Mouse (Mus musculus): ENCODE data around the gene Olfr568. TPM values are rescaled to one million over a fixed set of nuclear protein-coding genes. Genes with fewer than 3 reads are reported as not detected.

The Olfr568 gene
- not detected for total RNA-seq (2021)

- intact Hi-C loops (cut with DNase I): no loop called here
- no peak for DNase-seq (ENCODE audit: low spot score in 2 of 2)
Measured at GRCm38 (mm10) chr7:102876822-102877221, at the start of gene Olfr568. Gene Olfr568, plus strand, starts transcription at chr7:102877122.

DNA sequence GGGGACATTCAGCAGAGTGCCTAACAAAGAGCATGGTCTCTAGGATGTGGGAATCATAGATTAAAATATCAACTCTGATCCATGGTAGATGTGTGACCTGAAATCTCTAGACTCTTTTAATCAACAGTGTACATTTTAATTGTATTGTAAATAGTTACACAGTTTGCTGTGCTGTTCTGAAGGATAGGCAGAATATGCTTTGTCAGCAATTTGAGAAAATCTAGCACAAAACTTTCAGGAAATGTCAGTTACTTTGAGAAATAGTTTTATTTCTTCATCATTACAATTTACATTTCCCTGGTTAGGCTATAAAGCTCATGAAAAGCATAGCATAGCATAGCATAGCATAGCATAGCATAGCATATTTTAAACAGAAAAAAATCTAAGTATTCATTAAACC, 21.1 kb upstream of the Olfr568 start:
- intact Hi-C loops (cut with DNase I): no loop called here
- DNase-seq (ENCODE audit: low spot score in 2 of 2): no peak

DNA sequence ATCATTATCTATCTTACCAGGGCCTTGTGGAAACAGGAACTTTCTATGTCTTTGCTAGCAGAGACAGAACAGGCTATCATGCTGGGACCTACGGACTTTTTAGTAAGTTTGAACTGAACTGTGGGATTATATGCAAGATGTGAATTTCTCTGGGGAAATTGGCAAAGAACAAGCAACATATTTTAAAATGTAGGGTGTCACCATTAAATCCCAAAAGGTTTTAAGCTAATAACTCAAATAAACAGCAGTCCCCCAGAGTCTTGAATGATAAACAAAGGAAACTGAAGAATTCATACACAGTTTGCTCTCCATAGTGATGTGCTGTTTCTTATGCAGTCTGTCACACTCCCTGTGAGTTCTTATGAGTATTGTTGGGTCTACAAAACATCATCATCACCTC, 18.3 kb upstream of the Olfr568 start, which contains the start of gene Olfr566:
TSS of gene Olfr566 (minus strand) at position 101 of the 400 bp plus-strand sequence.
- no peak for DNase-seq (ENCODE audit: low spot score in 2 of 2)
- intact Hi-C loops (cut with DNase I): no loop called here

- no peak for DNase-seq (ENCODE audit: low spot score in 2 of 2)
- intact Hi-C loops (cut with DNase I): no loop called here
Measured at GRCm38 (mm10) chr7:102890782-102891181, 13.9 kb downstream of the Olfr568 start, which contains the start of gene Olfr569. Gene Olfr569, minus strand, starts transcription at chr7:102890882.

- intact Hi-C loops (cut with DNase I): no loop called here
- no peak for DNase-seq (ENCODE audit: low spot score in 2 of 2)
Measured at GRCm38 (mm10) chr7:102915261-102915660, 38.3 kb downstream of the Olfr568 start.

DNA sequence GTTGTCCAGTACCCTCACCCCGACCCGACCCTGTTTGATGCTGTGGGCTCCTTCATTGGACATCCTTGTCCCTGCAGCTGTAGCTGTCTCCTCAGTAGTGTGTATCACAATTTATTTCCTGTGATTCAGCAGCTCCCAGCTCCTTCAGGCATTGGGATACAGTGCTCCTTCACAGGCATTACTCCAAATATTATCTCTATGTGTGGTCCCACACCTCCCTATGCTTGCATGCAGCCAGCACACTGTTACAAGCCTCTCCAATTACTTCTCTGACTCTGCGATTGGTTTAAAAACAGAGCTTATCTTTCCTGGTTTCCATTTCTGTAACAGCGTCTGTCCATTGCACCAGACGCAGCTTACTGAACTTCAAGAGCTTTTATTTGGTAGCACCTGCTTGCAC, 39.5 kb downstream of the Olfr568 start:
- intact Hi-C loops (cut with DNase I): loop anchor here (2.0 kb wide), 1 partner anchor 222 kb away; the partner anchor contains the start of gene Olfr557
- no peak for DNase-seq (ENCODE audit: low spot score in 2 of 2)

GRCm38 (mm10) chr7:102917032-102917875, 40.3 kb downstream of the Olfr568 start, which contains the start of gene Olfr571:
Gene Olfr571, minus strand, starts transcription at chr7:102917536.
- intact Hi-C loops (cut with DNase I): loop anchor here (2.0 kb wide), 1 partner anchor 222 kb away; the partner anchor contains the start of gene Olfr557
- no peak for DNase-seq (ENCODE audit: low spot score in 2 of 2)

- intact Hi-C loops (cut with DNase I): loop anchor here (2.0 kb wide), 1 partner anchor 407 kb away; no protein-coding TSS in a partner anchor
- DNase-seq (ENCODE audit: low spot score in 2 of 2): peak in 1 of 2 experiments; percentile 38
Measured at GRCm38 (mm10) chr7:102919632-102920031, 42.7 kb downstream of the Olfr568 start.

DNA sequence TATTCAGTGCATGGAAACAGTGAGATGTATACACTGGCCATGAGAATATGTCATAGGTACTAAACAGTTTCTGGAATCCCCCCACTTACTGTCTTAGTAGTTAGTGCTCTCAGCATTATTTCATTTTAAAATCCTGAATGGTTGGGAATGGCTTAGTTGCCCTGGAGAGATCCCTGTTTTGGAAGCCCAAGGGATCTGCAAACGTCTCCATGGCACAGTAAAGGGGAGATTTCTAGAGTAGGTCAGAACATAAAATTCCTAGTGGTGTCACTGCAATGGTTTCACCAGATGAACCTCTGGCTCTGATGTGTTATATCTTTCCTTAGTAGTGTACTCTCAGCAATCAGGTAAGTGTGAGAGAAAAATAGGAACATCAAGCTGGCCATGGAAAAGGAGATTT, 47.2 kb downstream of the Olfr568 start, which contains the start of gene Olfr572:
TSS of gene Olfr572 (plus strand) at position 301 of the 400 bp plus-strand sequence.
- no peak for DNase-seq (ENCODE audit: low spot score in 2 of 2)
- intact Hi-C loops (cut with DNase I): no loop called here

GRCm38 (mm10) chr7:102927105-102927504, 50.2 kb downstream of the Olfr568 start:
- intact Hi-C loops (cut with DNase I): no loop called here
- DNase-seq (ENCODE audit: low spot score in 2 of 2): no peak

Other genes starting within 250 kb of the Olfr568 start
- gene Olfr554, start 238.7 kb upstream of the Olfr568 start, total RNA-seq (2021): not detected
- not detected for gene Olfr555, start 218.3 kb upstream of the Olfr568 start, total RNA-seq (2021)
- gene Olfr556, start 212.2 kb upstream of the Olfr568 start, total RNA-seq (2021): not detected
- gene Trim68, start 189.8 kb upstream of the Olfr568 start, total RNA-seq (2021): 1 to 10 TPM; 4.1 to 5.3 TPM
- not detected for gene Olfr557, start 181.2 kb upstream of the Olfr568 start, total RNA-seq (2021)
- gene Olfr558, start 174.9 kb upstream of the Olfr568 start, total RNA-seq (2021): under 1 TPM; 0.27 to 0.37 TPM
- gene Olfr33, start 158.1 kb upstream of the Olfr568 start, total RNA-seq (2021): not detected
- not detected for gene Olfr559, start 149.6 kb upstream of the Olfr568 start, total RNA-seq (2021)
- gene Olfr560, start 117.8 kb upstream of the Olfr568 start, total RNA-seq (2021): under 1 TPM in 1 of 2 experiments, not detected in 1; 0.16 TPM
- gene Olfr78, start 117.7 kb upstream of the Olfr568 start, total RNA-seq (2021): under 1 TPM; 0.57 to 0.92 TPM
- not detected for gene Olfr561, start 105.9 kb upstream of the Olfr568 start, total RNA-seq (2021)
- gene Olfr564, start 73.6 kb upstream of the Olfr568 start, total RNA-seq (2021): not detected
- not detected for gene Olfr566, start 18.4 kb upstream of the Olfr568 start, total RNA-seq (2021)
- not detected for gene Olfr569, start 13.8 kb downstream of the Olfr568 start, total RNA-seq (2021)
- not detected for gene Olfr570, start 17.5 kb downstream of the Olfr568 start, total RNA-seq (2021)
- not detected for gene Olfr571, start 40.4 kb downstream of the Olfr568 start, total RNA-seq (2021)
- not detected for gene Olfr572, start 47.3 kb downstream of the Olfr568 start, total RNA-seq (2021)
- gene Olfr573-ps1, start 65.5 kb downstream of the Olfr568 start, total RNA-seq (2021): not detected
- not detected for gene Olfr574, start 71.3 kb downstream of the Olfr568 start, total RNA-seq (2021)
- not detected for gene Olfr575, start 81.7 kb downstream of the Olfr568 start, total RNA-seq (2021)
- gene Olfr576, start 85.5 kb downstream of the Olfr568 start, total RNA-seq (2021): not detected
- gene Olfr577, start 98.8 kb downstream of the Olfr568 start, total RNA-seq (2021): not detected
- gene Olfr578, start 112.2 kb downstream of the Olfr568 start, total RNA-seq (2021): not detected
- not detected for gene Olfr582, start 160.9 kb downstream of the Olfr568 start, total RNA-seq (2021)
- gene Olfr583, start 174.2 kb downstream of the Olfr568 start, total RNA-seq (2021): not detected
- not detected for gene Olfr584, start 204.8 kb downstream of the Olfr568 start, total RNA-seq (2021)
- not detected for gene Olfr585, start 220.6 kb downstream of the Olfr568 start, total RNA-seq (2021)
- not detected for gene Olfr586, start 248.5 kb downstream of the Olfr568 start, total RNA-seq (2021)

Data from left cerebral cortex, postnatal 25 days (tissue).